9 mouse cellular contexts compared by ENCODE assay signal in the genomic region with DNA sequence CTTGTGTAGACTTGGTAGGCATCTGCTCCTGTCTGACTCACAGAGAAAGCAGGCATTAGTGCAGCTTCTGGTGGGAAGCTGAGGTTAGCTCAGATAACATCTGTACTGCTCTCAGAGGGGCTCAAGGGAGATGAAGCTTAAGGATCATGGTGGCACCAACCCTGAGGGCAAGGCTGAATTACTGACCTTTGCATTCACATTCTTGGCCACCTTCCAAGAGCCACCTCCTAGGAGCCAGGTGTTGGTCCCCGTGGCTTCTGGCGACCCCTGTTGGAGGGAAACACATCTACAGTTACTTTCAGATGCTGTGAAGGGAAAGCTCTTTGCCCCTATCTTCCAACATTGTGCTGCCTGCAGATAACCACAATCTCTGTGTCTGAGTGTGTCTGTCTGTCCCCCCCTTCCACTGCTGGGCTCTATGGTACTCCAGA. TPM values are rescaled to one million over a fixed set of nuclear protein-coding genes. Genes with fewer than 3 reads are reported as not detected.
DNase-seq lines count a peak whose midpoint lies in the region; ATAC-seq lines count a peak whose summit lies in the region.
"Had no signal": no experiment of that assay in that cellular context is flagged by ENCODE, and none has a peak within 500 bp of the region (broad histone marks: within the 10 kb centered on the region; RNA-seq: fewer than 3 reads in every experiment).

No protein-coding gene starts in this region.

- peak; percentile 29 to 32 for DNase-seq in right cerebral cortex, postnatal 10 days (ENCODE audit: low spot score in 2 of 2)
- no peak for DNase-seq in right cerebral cortex, adult 18-20 months
- DNase-seq in WW6 (ENCODE audit: low read depth, low spot score) = peak; percentile 53
- DNase-seq in embryonic facial prominence, embryonic 11.5 days (ENCODE audit: low spot score) = peak; percentile 82
- peak; percentile 86 for DNase-seq in kidney, postnatal 14 days
- DNase-seq in layer of hippocampus, postnatal 10 days (ENCODE audit: low spot score in 2 of 2) = no peak
- no peak for DNase-seq in left cerebral cortex, adult 18-20 months (ENCODE audit: low spot score in 2 of 2)

- H3K4me3 ChIP-seq in embryonic facial prominence, embryonic 11.5 days (ENCODE audit: low read depth, low read length) = no peak overlapping the region
- H3K4me3 ChIP-seq: heart, embryonic 13.5 days had no signal

- peaks cover 3% of the 10 kb centered on the region for H3K4me1 ChIP-seq in embryonic facial prominence, embryonic 11.5 days (ENCODE audit: control insufficient read depth, insufficient read depth, low read length)

- H3K36me3 ChIP-seq in embryonic facial prominence, embryonic 11.5 days (replicated peaks; ENCODE audit: control insufficient read depth, insufficient read depth, low read depth, low read length) = no peaks in the 10 kb centered on the region
- H3K36me3 ChIP-seq: heart, embryonic 13.5 days had no signal

- no peaks in the 10 kb centered on the region for H3K9me3 ChIP-seq in embryonic facial prominence, embryonic 11.5 days (replicated peaks; ENCODE audit: control insufficient read depth, low read length)
- H3K9me3 ChIP-seq: heart, embryonic 13.5 days had no signal

- 0 out of 2 replicates have a peak, but pooled peaks have one; percentile 55 for ATAC-seq in embryonic facial prominence, embryonic 11.5 days (replicated peaks; ENCODE audit: insufficient number of reproducible peaks, low FRiP score, low TSS enrichment, low read depth)
- ATAC-seq in megakaryocyte, adult 5-6 weeks (ENCODE audit: poor library complexity, severe bottlenecking) = peak; percentile 51

- H3K27ac ChIP-seq in embryonic facial prominence, embryonic 11.5 days (replicated peaks; ENCODE audit: low read depth, low read length) = peak overlapping the region; percentile 54; the same call in 1 of the 2 replicates
- H3K27ac ChIP-seq: heart, embryonic 13.5 days had no signal

- no peak overlapping the region for H3K4me2 ChIP-seq in embryonic facial prominence, embryonic 11.5 days (ENCODE audit: low read depth, low read length)
- H3K4me2 ChIP-seq: heart, embryonic 13.5 days had no signal

- no peak overlapping the region for H3K9ac ChIP-seq in embryonic facial prominence, embryonic 11.5 days (replicated peaks; ENCODE audit: low read length)

- no peaks in the 10 kb centered on the region for H3K27me3 ChIP-seq in embryonic facial prominence, embryonic 11.5 days (ENCODE audit: control insufficient read depth, insufficient read depth, low read length)
- H3K27me3 ChIP-seq: heart, embryonic 13.5 days had no signal

- WGBS in embryonic facial prominence, embryonic 11.5 days = 0% methylated on average over 2 of the region's 2 CpGs

RNA-seq across cellular contexts. Expression of a gene that starts 4.2 kb away (rescaled TPM):
- 2.9 and 3.6 TPM in 2 replicates for polyA plus RNA-seq in embryonic facial prominence, embryonic 11.5 days (2014; fragmentation: Nextera tagmentation; extraction: Ambion mirVana)
- 17.4 and 20.6 TPM in 2 replicates for total RNA-seq in megakaryocyte, adult 5-6 weeks (2015)
- 17.3 and 23.6 TPM in 2 replicates for total RNA-seq in megakaryocyte, adult 5-6 weeks (2017)
- 1 to 10 TPM; 5.5 to 6.8 TPM for total RNA-seq in layer of hippocampus, postnatal 10 days (2021)
- 1 to 10 TPM; 7.6 to 8.2 TPM for total RNA-seq in left cerebral cortex, adult 18-20 months (2021)

RNA-seq across cellular contexts. Expression of a gene that starts 10.0 kb away (rescaled TPM):
- polyA plus RNA-seq in embryonic facial prominence, embryonic 11.5 days (2014; fragmentation: Nextera tagmentation; extraction: Ambion mirVana) = not detected in 2 replicates
- not detected in 2 replicates for total RNA-seq in megakaryocyte, adult 5-6 weeks (2015)
- total RNA-seq in megakaryocyte, adult 5-6 weeks (2017) = not detected in 2 replicates
- not detected for total RNA-seq in layer of hippocampus, postnatal 10 days (2021)
- not detected for total RNA-seq in left cerebral cortex, adult 18-20 months (2021)

RNA-seq across cellular contexts. Expression of a gene that starts 33.2 kb away (rescaled TPM):
- 0.60 TPM in 1 of 2 replicates, not detected in the other for polyA plus RNA-seq in embryonic facial prominence, embryonic 11.5 days (2014; fragmentation: Nextera tagmentation; extraction: Ambion mirVana)
- total RNA-seq in megakaryocyte, adult 5-6 weeks (2015) = not detected in 2 replicates
- total RNA-seq in megakaryocyte, adult 5-6 weeks (2017) = not detected in 2 replicates
- total RNA-seq in layer of hippocampus, postnatal 10 days (2021) = not detected
- total RNA-seq in left cerebral cortex, adult 18-20 months (2021) = not detected
- polyA plus RNA-seq: heart, embryonic 13.5 days had no signal

Comparison
In these comparisons a context has a peak if more than half of its experiments do, and no peak if none do; other contexts are left out.
1. DNase-seq: peak in right cerebral cortex, postnatal 10 days (2 of 2), WW6 (single experiment), embryonic facial prominence, embryonic 11.5 days (single experiment) and kidney, postnatal 14 days (single experiment); none in right cerebral cortex, adult 18-20 months (single experiment), layer of hippocampus, postnatal 10 days (0 of 2) and left cerebral cortex, adult 18-20 months (0 of 2).